Mouse (Mus musculus): ENCODE data around the gene Ak4.
"Not testable (repeated sequence)": the region's sequence is repeated elsewhere in the genome, so short reads cannot be mapped to it uniquely, and the experiment has no call there.

Gene Ak4

GRCm38 (mm10) chr4:101423571-101423970, 4.5 kb downstream of the Ak4 start:
- in situ Hi-C loops (cut with MboI, MseI), result loop anchor here (5.0 kb wide), 1 partner anchor 61 kb away; no protein-coding TSS in a partner anchor

GRCm38 (mm10) chr4:101424495-101424894, 5.4 kb downstream of the Ak4 start:
- in situ Hi-C loops (cut with MboI, MseI), result loop anchor here (5.0 kb wide), 1 partner anchor 62 kb away; no protein-coding TSS in a partner anchor

- in situ Hi-C loops (cut with MboI, MseI), result no loop called here
Observed at GRCm38 (mm10) chr4:101425119-101425518, 6.0 kb downstream of the Ak4 start.

- in situ Hi-C loops (cut with MboI, MseI), result no loop called here
Observed at GRCm38 (mm10) chr4:101425666-101426065, 6.6 kb downstream of the Ak4 start.

- in situ Hi-C loops (cut with MboI, MseI), result no loop called here
Observed at GRCm38 (mm10) chr4:101426566-101426965, 7.5 kb downstream of the Ak4 start.

GRCm38 (mm10) chr4:101427886-101428680, 9.0 kb downstream of the Ak4 start:
- in situ Hi-C loops (cut with MboI, MseI), result no loop called here

GRCm38 (mm10) chr4:101429073-101429472, 10.0 kb downstream of the Ak4 start:
- in situ Hi-C loops (cut with MboI, MseI), result no loop called here

GRCm38 (mm10) chr4:101430000-101430399, 10.9 kb downstream of the Ak4 start:
- in situ Hi-C loops (cut with MboI, MseI), result no loop called here

GRCm38 (mm10) chr4:101436761-101437512, 17.9 kb downstream of the Ak4 start:
- in situ Hi-C loops (cut with MboI, MseI), result no loop called here

- in situ Hi-C loops (cut with MboI, MseI), result no loop called here
Observed at GRCm38 (mm10) chr4:101438271-101438670, 19.2 kb downstream of the Ak4 start.

GRCm38 (mm10) chr4:101439738-101440389, 20.8 kb downstream of the Ak4 start:
- in situ Hi-C loops (cut with MboI, MseI), result no loop called here

GRCm38 (mm10) chr4:101442791-101443190, 23.7 kb downstream of the Ak4 start:
- in situ Hi-C loops (cut with MboI, MseI), result no loop called here

GRCm38 (mm10) chr4:101443419-101443991, 24.4 kb downstream of the Ak4 start:
- in situ Hi-C loops (cut with MboI, MseI), result no loop called here

GRCm38 (mm10) chr4:101445660-101446059, 26.6 kb downstream of the Ak4 start:
- in situ Hi-C loops (cut with MboI, MseI), result no loop called here

GRCm38 (mm10) chr4:101446606-101447005, 27.5 kb downstream of the Ak4 start:
- in situ Hi-C loops (cut with MboI, MseI), result not testable (repeated sequence)

GRCm38 (mm10) chr4:101448701-101449100, 29.6 kb downstream of the Ak4 start:
- in situ Hi-C loops (cut with MboI, MseI), result no loop called here

GRCm38 (mm10) chr4:101449344-101449743, 30.3 kb downstream of the Ak4 start:
- in situ Hi-C loops (cut with MboI, MseI), result no loop called here

- in situ Hi-C loops (cut with MboI, MseI), result loop anchor here (25.0 kb wide), 1 partner anchor 562 kb away; no protein-coding TSS in a partner anchor
Observed at GRCm38 (mm10) chr4:101450150-101450780, 31.2 kb downstream of the Ak4 start.

GRCm38 (mm10) chr4:101451089-101451488, 32.0 kb downstream of the Ak4 start:
- in situ Hi-C loops (cut with MboI, MseI), result loop anchor here (25.0 kb wide), 1 partner anchor 561 kb away; no protein-coding TSS in a partner anchor

GRCm38 (mm10) chr4:101452829-101453228, 33.8 kb downstream of the Ak4 start:
- in situ Hi-C loops (cut with MboI, MseI), result loop anchor here (25.0 kb wide), 1 partner anchor 559 kb away; no protein-coding TSS in a partner anchor

- in situ Hi-C loops (cut with MboI, MseI), result loop anchor here (25.0 kb wide), 1 partner anchor 555 kb away; no protein-coding TSS in a partner anchor
Observed at GRCm38 (mm10) chr4:101457176-101457575, 38.1 kb downstream of the Ak4 start.
